Mouse (Mus musculus): Measurements from ENCODE around the gene Gm595.

The Gm595 gene

GRCm38 (mm10) chrX:48877613-48878012, at the start of gene Gm595:
Gm595 (minus strand) TSS chrX:48877713.
- DNase-seq = no peak

- DNase-seq = no peak
Measured at GRCm38 (mm10) chrX:48908421-48908820, 30.9 kb upstream of the Gm595 start.

DNA sequence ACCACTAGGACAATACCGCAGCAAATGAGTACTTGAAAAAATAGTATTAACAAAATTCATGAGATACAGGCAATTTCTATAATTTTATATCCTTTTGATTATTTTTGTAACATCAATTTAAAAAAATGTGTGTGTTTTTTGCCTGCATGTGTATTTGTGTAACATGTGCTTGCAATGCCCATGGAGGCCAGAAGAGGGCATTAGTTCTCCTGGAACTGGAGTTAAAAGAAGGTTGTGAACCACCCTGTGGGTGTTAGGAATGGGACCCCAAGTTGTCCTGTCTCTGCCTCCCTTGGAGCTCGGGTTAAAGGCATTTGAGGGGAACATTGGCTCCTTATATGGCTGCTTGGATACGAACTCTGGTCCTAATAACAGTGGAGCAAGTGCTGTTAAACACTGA, 26.2 kb upstream of the Gm595 start:
- no peak for DNase-seq

GRCm38 (mm10) chrX:48899555-48899954, 22.0 kb upstream of the Gm595 start:
- no peak for DNase-seq

GRCm38 (mm10) chrX:48896803-48897202, 19.3 kb upstream of the Gm595 start:
- DNase-seq = no peak

DNA sequence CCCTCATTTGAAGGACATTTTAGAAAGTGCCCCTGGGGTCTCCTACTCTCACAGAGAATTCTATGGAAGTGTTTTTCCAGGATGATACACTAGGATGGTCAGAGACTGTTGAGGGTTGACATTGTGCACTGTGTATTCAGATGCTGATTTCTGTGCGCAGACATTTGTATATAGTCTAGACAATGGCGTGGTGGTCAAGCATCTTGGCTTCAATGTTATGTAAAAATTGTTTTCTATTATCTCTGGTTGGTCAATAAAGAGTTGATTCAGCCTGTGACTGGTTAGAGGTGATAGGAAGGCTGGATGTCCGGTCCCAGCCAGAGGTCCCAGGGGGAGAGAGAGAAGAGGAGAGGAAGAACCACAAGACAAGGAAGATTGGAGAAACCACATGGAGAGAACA, 16.4 kb upstream of the Gm595 start:
- DNase-seq = no peak

DNA sequence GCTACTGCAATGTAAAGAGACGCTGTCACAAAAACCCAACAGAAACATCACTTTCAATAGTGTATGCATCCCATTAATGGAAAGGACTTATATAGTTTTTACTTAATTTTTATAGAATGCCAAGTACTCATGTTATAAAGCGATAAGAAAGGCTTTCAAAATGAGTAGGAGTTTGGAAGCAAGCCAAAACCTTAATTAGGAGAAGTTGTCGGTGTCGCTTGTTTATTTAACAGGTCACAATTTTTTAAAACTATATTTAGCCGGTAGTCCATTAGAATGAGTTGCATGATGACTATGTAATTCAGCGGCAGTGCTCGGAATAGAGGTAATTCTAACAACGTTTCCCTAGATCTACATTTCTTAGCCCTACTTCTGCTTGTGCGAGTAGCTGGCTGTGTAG, 12.7 kb upstream of the Gm595 start:
- DNase-seq = no peak

- no peak for DNase-seq
Measured at GRCm38 (mm10) chrX:48884615-48885014, 7.1 kb upstream of the Gm595 start.

All from kidney, adult 18-20 months (tissue).